Mouse (Mus musculus): ENCODE measurements around the gene Slf2.

GRCm38 (mm10) chr19:44985159-44985988, 54.4 kb downstream of the Slf2 start:
- TF ChIP-seq POLR2A (IDR thresholded peaks at IDR 0.05; ENCODE audit: control insufficient read depth, extremely low read depth, insufficient read depth, low read length, poor library complexity) (no peak), CTCF (IDR thresholded peaks at IDR 0.05; ENCODE audit: borderline replicate concordance, control insufficient read depth, extremely low read depth, insufficient read depth, low read length, poor library complexity) (no peak)

Data from thymus, adult 2 months (tissue).